Mouse (Mus musculus): ENCODE results near the gene Gm21721. TPM values are rescaled to one million over a fixed set of nuclear protein-coding genes. Genes with fewer than 3 reads are reported as not detected.
"Not testable (repeated sequence)": the region's sequence is repeated elsewhere in the genome, so short reads cannot be mapped to it uniquely, and the experiment has no call there.

Gene Gm21721
- total RNA-seq (2021), result not detected
- long read RNA-seq, experiment 1, result 0 reads
- long read RNA-seq, experiment 2, result 0 reads

GRCm38 (mm10) chrY:9202090-9202489 lies at the start of gene Gm21721:
Gene Gm21721, minus strand, starts transcription at chrY:9202190.
- not testable (repeated sequence) for DNase-seq (ENCODE audit: low spot score in 2 of 2)

Other genes starting within 250 kb of the Gm21721 start
- gene Gm21292, start 68.3 kb downstream of the Gm21721 start, total RNA-seq (2021), result not detected
- not detected for gene Gm21812, start 145.0 kb upstream of the Gm21721 start, total RNA-seq (2021)
- gene Gm21874, start 214.0 kb upstream of the Gm21721 start, total RNA-seq (2021), result not detected

Measured in gastrocnemius, postnatal 4 days (tissue).